Mouse (Mus musculus): ENCODE measurements around the gene Tipin.

DNA sequence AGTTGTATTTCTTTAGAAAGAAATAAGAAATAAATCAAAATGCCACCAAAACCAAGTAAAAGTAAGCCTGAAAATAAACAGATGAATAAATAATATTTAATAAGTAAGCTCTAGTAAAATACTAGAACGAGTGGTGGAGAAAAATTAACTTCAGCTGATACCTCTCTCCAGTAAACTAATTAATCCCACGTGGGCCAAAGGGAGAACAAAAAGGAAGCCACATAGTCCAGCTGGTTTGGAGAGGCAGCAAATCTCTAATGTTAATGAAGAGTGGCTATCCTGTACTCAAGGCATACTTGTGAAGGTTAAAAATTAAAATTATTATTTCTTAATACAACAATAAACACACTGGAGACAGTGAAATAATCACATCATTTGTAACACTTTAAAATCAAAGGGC is 41.3 kb upstream of the Tipin start:
- TF ChIP-seq CTCF (IDR thresholded peaks at IDR 0.05; ENCODE audit: low read depth) (no peak), EP300 (IDR thresholded peaks at IDR 0.05; ENCODE audit: low read depth) (no peak)

All from liver, postnatal 0 days (tissue).